Mouse (Mus musculus) adrenal gland, adult (tissue): ENCODE measurements around the gene C1ra.
"Not testable (repeated sequence)": the region's sequence is repeated elsewhere in the genome, so short reads cannot be mapped to it uniquely, and the experiment has no call there.

Source experiments
- DNase-seq, 2 experiments: peaks; one replicate each; pipeline ENCODE4 v3.0.0; 2022 to 2023; ENCODE audit warnings: low spot score in 1 of 2; ENCODE audit not compliant: inconsistent age in 2 of 2

C1ra gene

GRCm38 (mm10) chr6:124484851-124485250 lies 27.4 kb upstream of the C1ra start:
- peak; percentile 70 to 83 for DNase-seq

GRCm38 (mm10) chr6:124485414-124486144 lies 26.6 kb upstream of the C1ra start:
- no peak for DNase-seq

GRCm38 (mm10) chr6:124487509-124487908 lies 24.7 kb upstream of the C1ra start:
- no peak for DNase-seq

GRCm38 (mm10) chr6:124488952-124489351 lies 23.3 kb upstream of the C1ra start:
- no peak for DNase-seq

GRCm38 (mm10) chr6:124491427-124491826 lies 20.8 kb upstream of the C1ra start:
- DNase-seq = no peak

- DNase-seq = peak; percentile 91 to 97
Measured at GRCm38 (mm10) chr6:124492842-124493561, 19.2 kb upstream of the C1ra start, which contains the start of gene C1rl. Gene C1rl (plus strand): TSS chr6:124493113.

- peak; percentile 59 to 78 for DNase-seq
Measured at GRCm38 (mm10) chr6:124493886-124494285, 18.3 kb upstream of the C1ra start.

GRCm38 (mm10) chr6:124496054-124496453 lies 16.2 kb upstream of the C1ra start:
- DNase-seq = no peak

- no peak for DNase-seq
Measured at GRCm38 (mm10) chr6:124499914-124500566, 12.2 kb upstream of the C1ra start.

- DNase-seq = peak in 1 of 2 experiments; percentile 54
Measured at GRCm38 (mm10) chr6:124501473-124501872, 10.7 kb upstream of the C1ra start.

- peak in 1 of 2 experiments; percentile 88 for DNase-seq
Measured at GRCm38 (mm10) chr6:124502021-124502420, 10.2 kb upstream of the C1ra start.

GRCm38 (mm10) chr6:124505028-124505427 lies 7.2 kb upstream of the C1ra start:
- peak in 1 of 2 experiments; percentile 43 for DNase-seq

GRCm38 (mm10) chr6:124506991-124507390 lies 5.2 kb upstream of the C1ra start:
- no peak for DNase-seq

GRCm38 (mm10) chr6:124508292-124508691 lies 3.9 kb upstream of the C1ra start:
- no peak for DNase-seq

- DNase-seq = not testable (repeated sequence)
Measured at GRCm38 (mm10) chr6:124509192-124509591, 3.0 kb upstream of the C1ra start.

GRCm38 (mm10) chr6:124511936-124512335 lies 269 bp upstream of the C1ra start:
- DNase-seq = peak; percentile 38 to 75

GRCm38 (mm10) chr6:124517733-124518132 lies 5.5 kb downstream of the C1ra start:
- peak in 1 of 2 experiments; percentile 59 for DNase-seq

GRCm38 (mm10) chr6:124522082-124522481 lies 9.9 kb downstream of the C1ra start:
- DNase-seq = peak in 1 of 2 experiments; percentile 55

GRCm38 (mm10) chr6:124527881-124528280 lies 15.7 kb downstream of the C1ra start:
- DNase-seq = no peak

GRCm38 (mm10) chr6:124531077-124531476 lies 18.9 kb downstream of the C1ra start:
- no peak for DNase-seq

- not testable (repeated sequence) for DNase-seq
Measured at GRCm38 (mm10) chr6:124536125-124536829, 24.1 kb downstream of the C1ra start.
